Mouse (Mus musculus) macrophage (primary cell): ENCODE results near the gene Twnk. TPM values are rescaled to one million over a fixed set of nuclear protein-coding genes. Genes with fewer than 3 reads are reported as not detected.
"Not testable (repeated sequence)": the region's sequence is repeated elsewhere in the genome, so short reads cannot be mapped to it uniquely, and the experiment has no call there.

ENCODE experiments used
- H3K27ac ChIP-seq: fragments of 350-480 bp; formaldehyde crosslinking; 2 replicates; pipeline ENCODE4 v1.9.0; 2021
- H3K36me3 ChIP-seq: fragments of 350-480 bp; formaldehyde crosslinking; 2 replicates; pipeline ENCODE4 v1.9.0; 2021; ENCODE audit errors: inconsistent target
- H3K4me3 ChIP-seq: fragments of 350-480 bp; formaldehyde crosslinking; 2 replicates; pipeline ENCODE4 v1.9.0; 2021; ENCODE audit errors: inconsistent target
- H3K79me2 ChIP-seq: fragments of 350-480 bp; formaldehyde crosslinking; 2 replicates; pipeline ENCODE4 v1.9.0; 2021; ENCODE audit errors: inconsistent target
- WGBS: methylation state at CpG from one replicate; pipeline ENCODE4 v1.1.7; 2026; ENCODE audit warnings: inconsistent platforms; ENCODE audit not compliant: missing documents; 5-methylcytosine and 5-hydroxymethylcytosine counted together
- polyA plus RNA-seq: library from polyadenylated mRNA; stranded (reverse); fragments of 250-400 nt; gene quantifications from 3 replicates; pipeline ENCODE4 v1.2.4, GENCODE M21; 2018; ENCODE audit warnings: inconsistent platforms

Twnk gene
- polyA plus RNA-seq, 1 experiment from 2014 or later = 3.0 TPM

- H3K4me3 ChIP-seq = no peak overlapping the region
- WGBS = 94% methylated on average over 19 of the region's 20 CpGs
- H3K36me3 ChIP-seq = no peaks in the 10 kb centered on the region
- no peak overlapping the region for H3K27ac ChIP-seq
- no peaks in the 10 kb centered on the region for H3K79me2 ChIP-seq
Observed at GRCm38 (mm10) chr19:45024775-45025174, 19.3 kb downstream of the Twnk start.

DNA sequence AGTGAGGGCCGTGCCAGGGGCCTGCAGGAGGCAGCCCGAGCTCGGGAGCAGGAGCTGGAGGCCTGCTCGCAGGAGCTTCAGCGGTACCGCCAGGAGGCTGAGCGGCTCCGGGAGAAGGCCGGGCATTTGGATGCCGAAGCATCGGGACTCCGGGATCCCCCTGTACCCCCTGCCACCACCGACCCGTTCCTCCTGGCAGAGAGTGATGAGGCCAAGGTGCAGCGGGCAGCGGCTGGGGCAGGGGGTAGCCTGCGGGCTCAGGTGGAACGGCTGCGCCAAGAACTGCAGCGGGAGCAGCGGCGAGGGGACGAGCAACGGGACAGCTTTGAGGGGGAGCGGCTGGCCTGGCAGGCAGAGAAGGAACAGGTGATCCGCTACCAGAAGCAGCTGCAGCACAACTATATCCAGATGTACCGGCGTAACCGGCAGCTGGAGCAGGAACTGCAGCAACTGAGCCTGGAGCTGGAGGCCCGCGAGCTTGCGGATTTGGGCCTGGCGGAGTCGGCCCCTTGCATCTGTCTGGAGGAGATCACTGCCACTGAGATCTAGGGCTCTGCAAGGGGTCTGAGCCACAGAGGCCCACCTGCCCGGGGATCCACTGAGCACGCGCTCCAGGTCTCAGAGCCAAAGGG lies 20.6 kb downstream of the Twnk start:
- H3K79me2 ChIP-seq = no peaks in the 10 kb centered on the region
- no peak overlapping the region for H3K27ac ChIP-seq
- WGBS = 95% methylated on average over 29 of the region's 37 CpGs
- no peak overlapping the region for H3K4me3 ChIP-seq
- no peaks in the 10 kb centered on the region for H3K36me3 ChIP-seq

- H3K79me2 ChIP-seq = no peaks in the 10 kb centered on the region
- WGBS = 85% methylated on average over 6 of the region's 6 CpGs
- no peak overlapping the region for H3K4me3 ChIP-seq
- H3K36me3 ChIP-seq = no peaks in the 10 kb centered on the region
- H3K27ac ChIP-seq = no peak overlapping the region
Observed at GRCm38 (mm10) chr19:45026958-45027670, 21.7 kb downstream of the Twnk start.

- Histone ChIP-seq H3K79me2 (no peaks in the 10 kb centered on the region), H3K36me3 (no peaks in the 10 kb centered on the region), H3K27ac (no peak overlapping the region), H3K4me3 (no peak overlapping the region)
- 91% methylated on average over 6 of the region's 6 CpGs for WGBS
Observed at GRCm38 (mm10) chr19:45027848-45028247, 22.4 kb downstream of the Twnk start.

- no peaks in the 10 kb centered on the region for H3K79me2 ChIP-seq
- no peak overlapping the region for H3K4me3 ChIP-seq
- H3K27ac ChIP-seq = no peak overlapping the region
- 86% methylated on average over 19 of the region's 19 CpGs for WGBS
- no peaks in the 10 kb centered on the region for H3K36me3 ChIP-seq
Observed at GRCm38 (mm10) chr19:45028746-45029145, 23.3 kb downstream of the Twnk start.

DNA sequence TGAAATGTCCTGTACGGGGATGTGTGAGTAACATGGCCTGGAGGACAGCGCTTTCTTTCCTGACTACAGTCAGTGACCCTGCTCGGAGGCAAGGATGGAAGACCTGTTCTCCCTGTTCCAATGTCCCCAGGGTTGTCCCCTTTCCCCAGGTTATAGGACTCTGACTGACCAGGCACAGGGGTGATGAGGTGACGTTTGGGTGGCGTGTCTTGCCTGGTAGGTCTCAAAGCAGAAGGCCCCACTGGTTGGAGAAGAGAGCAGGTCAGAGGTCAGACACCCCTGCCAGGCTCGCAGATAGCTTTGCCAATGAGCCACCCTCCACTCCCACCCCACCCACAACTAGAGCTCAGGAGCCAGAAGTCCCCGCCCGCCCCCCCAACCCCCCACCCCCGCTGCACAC lies 24.1 kb downstream of the Twnk start:
- Histone ChIP-seq H3K4me3 (no peak overlapping the region), H3K27ac (no peak overlapping the region), H3K79me2 (no peaks in the 10 kb centered on the region), H3K36me3 (no peaks in the 10 kb centered on the region)
- 84% methylated on average over 6 of the region's 9 CpGs for WGBS

- Histone ChIP-seq H3K36me3 (no peaks in the 10 kb centered on the region), H3K4me3 (no peak overlapping the region; the same call in 1 of the 2 replicates), H3K79me2 (no peaks in the 10 kb centered on the region), H3K27ac (no peak overlapping the region)
- 26% methylated on average over 8 of the region's 8 CpGs for WGBS
Observed at GRCm38 (mm10) chr19:45030111-45030510, 24.6 kb downstream of the Twnk start.

- H3K4me3 ChIP-seq = peak overlapping the region; percentile 10; the same call in 1 of the 2 replicates
- no peaks in the 10 kb centered on the region for H3K36me3 ChIP-seq
- no peaks in the 10 kb centered on the region for H3K79me2 ChIP-seq
- 40% methylated on average over 19 of the region's 20 CpGs for WGBS
- H3K27ac ChIP-seq = no peak overlapping the region
Observed at GRCm38 (mm10) chr19:45030746-45031693, 25.6 kb downstream of the Twnk start.

DNA sequence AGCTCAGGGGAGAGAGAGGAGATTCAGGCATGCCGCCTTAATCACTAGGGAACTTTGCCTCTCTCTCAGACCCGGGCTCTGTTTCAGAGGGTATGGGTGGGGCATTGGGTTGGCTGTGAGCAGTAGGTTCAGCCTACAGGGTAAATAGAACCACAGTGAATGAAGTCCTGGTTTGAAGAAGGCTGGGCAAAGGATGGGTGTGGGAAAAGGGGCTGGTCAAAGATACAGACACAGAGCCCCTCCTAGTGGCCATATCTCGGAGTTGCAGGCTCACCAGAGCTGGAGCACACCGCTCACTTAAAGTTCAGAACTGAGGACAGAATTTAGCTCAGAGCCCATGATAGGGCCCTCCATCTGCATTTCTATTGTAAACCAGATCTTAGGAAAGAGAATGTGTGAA lies 26.3 kb downstream of the Twnk start:
- WGBS = 27% methylated on average over 4 of the region's 4 CpGs
- no peaks in the 10 kb centered on the region for H3K79me2 ChIP-seq

DNA sequence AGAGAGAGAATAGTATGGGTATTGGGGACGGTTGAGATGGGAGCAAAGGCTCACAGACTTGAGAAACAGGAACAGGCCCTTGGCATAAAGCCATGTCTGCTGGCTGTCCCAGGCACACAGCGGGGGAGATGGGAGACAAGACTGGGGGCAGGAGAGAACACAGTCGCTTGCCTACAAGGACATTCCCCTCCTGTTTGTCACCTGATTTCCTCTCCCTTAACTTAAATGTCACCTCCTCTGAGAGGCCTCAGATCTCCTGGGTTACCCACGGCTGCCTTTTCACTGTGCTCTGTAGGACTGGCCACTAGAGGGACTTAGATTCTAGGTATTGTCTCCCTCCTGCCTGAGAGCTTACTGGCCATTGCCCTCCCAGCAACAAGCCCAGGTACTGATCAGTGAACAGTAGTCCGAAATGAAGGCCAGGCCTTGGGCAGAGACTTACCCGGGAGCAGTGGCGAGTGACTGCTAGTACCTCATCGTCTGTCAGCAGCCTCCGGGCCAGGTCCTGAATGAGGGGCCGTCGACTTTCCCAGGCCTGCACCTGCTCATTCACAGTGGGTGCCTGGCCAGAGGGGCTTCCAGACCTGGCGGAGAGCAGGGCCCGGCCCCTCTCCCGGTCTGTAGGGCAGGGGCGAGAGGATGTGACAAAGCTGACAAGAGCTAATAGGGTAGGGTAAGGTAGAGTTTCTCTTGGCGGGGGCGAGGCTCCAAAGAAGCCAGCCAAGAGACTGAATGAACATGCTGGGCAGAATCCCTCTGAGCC lies 27.3 kb downstream of the Twnk start:
- Histone ChIP-seq H3K27ac (no peak overlapping the region), H3K36me3 (no peaks in the 10 kb centered on the region), H3K79me2 (no peaks in the 10 kb centered on the region), H3K4me3 (no peak overlapping the region)
- WGBS = 54% methylated on average over 17 of the region's 17 CpGs

More for the DNA sequence above, 26.3 kb downstream of the Twnk start:
- Histone ChIP-seq H3K27ac (no peak overlapping the region), H3K4me3 (no peak overlapping the region), H3K36me3 (no peaks in the 10 kb centered on the region)

- Histone ChIP-seq H3K36me3 (no peaks in the 10 kb centered on the region), H3K27ac (no peak overlapping the region), H3K79me2 (no peaks in the 10 kb centered on the region), H3K4me3 (no peak overlapping the region)
- WGBS = 51% methylated on average over 16 of the region's 16 CpGs
Observed at GRCm38 (mm10) chr19:45036867-45037266, 31.4 kb downstream of the Twnk start.

DNA sequence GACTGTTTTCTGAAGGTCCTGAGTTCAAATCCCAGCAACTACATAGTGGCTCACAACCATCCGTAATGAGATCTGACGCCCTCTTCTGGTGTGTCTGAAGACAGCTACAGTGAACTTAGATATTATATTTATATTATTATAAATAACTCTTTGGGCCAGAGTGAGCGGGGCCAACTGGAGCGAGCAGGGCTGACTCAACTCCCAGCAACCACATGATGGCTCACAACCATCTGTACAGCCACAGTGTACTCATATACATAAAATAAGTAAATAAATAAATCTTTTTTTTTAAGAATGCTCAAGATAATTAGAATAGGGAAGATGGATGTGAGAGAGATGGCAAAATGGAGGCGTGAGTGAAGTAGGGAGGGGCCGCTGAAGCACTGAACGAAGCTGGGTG lies 32.7 kb downstream of the Twnk start:
- not testable (repeated sequence) for H3K4me3 ChIP-seq, H3K27ac ChIP-seq, H3K79me2 ChIP-seq, H3K36me3 ChIP-seq
- 89% methylated on average over 7 of the region's 7 CpGs for WGBS

- no peaks in the 10 kb centered on the region for H3K79me2 ChIP-seq
- H3K36me3 ChIP-seq = no peaks in the 10 kb centered on the region
- WGBS = 73% methylated on average over 13 of the region's 13 CpGs
- no peak overlapping the region for H3K4me3 ChIP-seq
- H3K27ac ChIP-seq = no peak overlapping the region
Observed at GRCm38 (mm10) chr19:45040214-45040613, 34.8 kb downstream of the Twnk start.

GRCm38 (mm10) chr19:45044389-45044927 lies 39.0 kb downstream of the Twnk start:
- H3K36me3 ChIP-seq = no peaks in the 10 kb centered on the region; the same call in 1 of the 2 replicates
- H3K4me3 ChIP-seq = no peak overlapping the region
- no peak overlapping the region for H3K27ac ChIP-seq
- 90% methylated on average over 11 of the region's 11 CpGs for WGBS
- peaks cover 10% of the 10 kb centered on the region; the same call in 1 of the 2 replicates for H3K79me2 ChIP-seq
